Mouse (Mus musculus) hindbrain, embryonic 16.5 days (tissue): ENCODE measurements around the gene Dph2. TPM values are rescaled to one million over a fixed set of nuclear protein-coding genes. Genes with fewer than 3 reads are reported as not detected.

Experiments
- ATAC-seq: fragments of 200-750 bp; cut with Nextera tagmentation; 2 replicates; pipeline ENCODE4 v1.8.0; 2017; ENCODE audit warnings: moderate TSS enrichment, moderate library complexity
- H3K27ac ChIP-seq: fragments of 300-500 bp; sonication (generic); 2 replicates; pipeline ENCODE4 v1.5.1; 2014; ENCODE audit warnings: low read depth, mild to moderate bottlenecking, control low read depth, low read length, moderate library complexity
- H3K27me3 ChIP-seq: fragments of 300-500 bp; sonication (generic); replicated peaks from 2 replicates; pipeline ENCODE4 v1.6.1; 2014; ENCODE audit warnings: low read length; ENCODE audit not compliant: control insufficient read depth, insufficient read depth
- H3K36me3 ChIP-seq: fragments of 300-500 bp; sonication (generic); 2 replicates; pipeline ENCODE4 v1.6.1; 2014; ENCODE audit warnings: mild to moderate bottlenecking, low read length, moderate library complexity, mixed read lengths; ENCODE audit not compliant: control insufficient read depth, insufficient read depth
- H3K4me1 ChIP-seq: fragments of 300-500 bp; sonication (generic); 2 replicates; pipeline ENCODE4 v1.6.1; 2014; ENCODE audit warnings: low read depth, low read length; ENCODE audit not compliant: control insufficient read depth, insufficient read depth
- H3K4me2 ChIP-seq: fragments of 300-500 bp; sonication (generic); 2 replicates; pipeline ENCODE4 v1.6.1; 2014; ENCODE audit warnings: mild to moderate bottlenecking, low read length, control low read depth, moderate library complexity
- H3K4me3 ChIP-seq: fragments of 300-500 bp; sonication (generic); 2 replicates; pipeline ENCODE4 v1.5.1; 2014; ENCODE audit warnings: mild to moderate bottlenecking, low read length, control low read depth, moderate library complexity
- H3K9ac ChIP-seq: fragments of 300-500 bp; sonication (generic); 2 replicates; pipeline ENCODE4 v1.6.1; 2014; ENCODE audit warnings: low read depth, mild to moderate bottlenecking, control low read depth, low read length, moderate library complexity
- H3K9me3 ChIP-seq: fragments of 300-500 bp; sonication (generic); 2 replicates; pipeline ENCODE4 v1.6.1; 2014; ENCODE audit warnings: mild to moderate bottlenecking, low read length, moderate library complexity; ENCODE audit not compliant: control insufficient read depth
- WGBS: fragments of 180-500 bp; shearing (Covaris S2); extraction: QIAGEN DNeasy Blood & Tissue Kit; methylation state at CpG from one replicate; pipeline ENCODE4 v1.1.7; 2014; 5-methylcytosine and 5-hydroxymethylcytosine counted together
- polyA plus RNA-seq: library from polyadenylated mRNA; unstranded; fragments of >200 nt; fragmentation: Nextera tagmentation; extraction: Ambion mirVana; gene quantifications from 2 replicates; pipeline ENCODE4 v1.2.1, GENCODE M21; 2015

The Dph2 gene
- polyA plus RNA-seq, 1 experiment from 2014 or later, result 21.8 TPM

DNA sequence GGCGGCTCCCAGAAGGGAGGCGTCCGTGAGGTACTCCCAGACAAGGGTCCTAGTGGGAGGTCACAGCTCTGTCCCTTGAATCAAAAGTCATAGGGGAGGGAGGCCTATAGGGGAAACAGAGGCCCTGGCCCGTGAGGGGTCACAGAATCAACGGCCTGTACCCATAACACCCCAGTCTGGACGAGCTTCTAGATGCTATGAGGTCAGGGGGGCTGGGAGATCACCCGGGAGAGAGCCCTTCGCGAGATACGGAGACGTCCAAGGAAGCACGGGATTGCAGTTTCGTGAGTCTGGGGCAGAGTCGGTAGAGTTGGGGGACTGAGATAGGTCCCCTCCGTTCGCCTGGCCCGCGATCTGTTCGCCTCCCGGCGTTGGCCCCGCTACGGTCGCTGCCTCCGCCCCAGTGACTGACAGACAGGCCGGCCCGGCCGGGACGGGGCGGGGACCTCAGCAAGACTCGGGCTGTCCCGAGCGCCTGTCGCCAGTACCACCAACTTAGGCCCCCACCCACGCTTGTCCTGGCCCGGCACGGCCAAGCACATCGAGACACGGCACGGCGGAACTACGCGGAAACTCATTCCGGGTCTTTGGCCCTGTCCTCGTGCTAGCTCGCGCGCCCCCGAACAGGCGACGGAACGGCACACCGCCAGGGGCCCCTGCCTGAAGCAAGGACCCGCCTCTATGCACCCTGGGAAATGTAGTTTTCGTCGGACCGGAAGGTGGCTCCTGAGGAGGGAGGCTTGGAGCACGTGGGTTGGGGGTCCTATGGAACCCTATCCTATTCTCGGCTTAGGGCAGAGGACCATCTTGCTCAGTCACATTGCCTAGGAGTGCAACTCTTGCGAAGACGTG is 23.0 kb upstream of the Dph2 start, which contains the start of gene Ipo13:
TSS of gene Ipo13 (minus strand) at position 409 of the 852 bp plus-strand sequence.
- WGBS, result under 1% methylated on average over 58 of the region's 61 CpGs
- Histone ChIP-seq H3K9ac (peak within 1 kb of the TSS; percentile 80), H3K9me3 (no peaks in the 10 kb centered on the region), H3K4me2 (peak within 1 kb of the TSS; percentile 83), H3K27ac (peak within 1 kb of the TSS; percentile 91), H3K4me3 (peak within 1 kb of the TSS; percentile 59), H3K27me3 (no peaks in the 10 kb centered on the region), H3K36me3 (peaks cover 6% of the 10 kb centered on the region; the same call in 1 of the 2 replicates), H3K4me1 (peaks cover 39% of the 10 kb centered on the region)
- ATAC-seq, result peak; percentile 95

DNA sequence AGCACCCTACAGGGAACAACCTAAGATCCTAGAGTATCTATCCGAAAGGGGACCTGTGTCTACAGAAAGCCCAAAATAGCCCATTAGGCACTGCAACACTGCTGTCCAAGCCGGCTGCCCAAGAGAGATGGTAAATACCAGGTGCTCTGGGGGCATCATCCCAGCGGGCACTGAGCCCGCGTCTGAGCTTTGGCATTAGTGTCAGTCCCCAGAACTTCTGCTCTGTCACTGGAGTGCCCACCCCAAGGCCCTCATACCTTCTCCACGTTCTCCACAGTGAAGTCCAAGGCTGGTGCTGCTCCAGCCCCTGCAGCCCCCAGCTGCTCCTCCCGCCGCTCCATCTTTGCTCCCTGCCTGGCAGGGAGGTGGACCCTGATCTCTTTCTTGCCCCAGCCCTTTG is 22.2 kb upstream of the Dph2 start:
- Histone ChIP-seq H3K9me3 (no peaks in the 10 kb centered on the region), H3K27ac (no peak overlapping the region), H3K4me1 (peaks cover 47% of the 10 kb centered on the region), H3K36me3 (peaks cover 6% of the 10 kb centered on the region; the same call in 1 of the 2 replicates), H3K4me2 (peak overlapping the region; percentile 83), H3K9ac (peak overlapping the region; percentile 80), H3K27me3 (no peaks in the 10 kb centered on the region), H3K4me3 (peak overlapping the region; percentile 59)
- ATAC-seq, result peak; percentile 1; the same call in 1 of the 2 replicates
- 14% methylated on average over 8 of the region's 8 CpGs for WGBS

DNA sequence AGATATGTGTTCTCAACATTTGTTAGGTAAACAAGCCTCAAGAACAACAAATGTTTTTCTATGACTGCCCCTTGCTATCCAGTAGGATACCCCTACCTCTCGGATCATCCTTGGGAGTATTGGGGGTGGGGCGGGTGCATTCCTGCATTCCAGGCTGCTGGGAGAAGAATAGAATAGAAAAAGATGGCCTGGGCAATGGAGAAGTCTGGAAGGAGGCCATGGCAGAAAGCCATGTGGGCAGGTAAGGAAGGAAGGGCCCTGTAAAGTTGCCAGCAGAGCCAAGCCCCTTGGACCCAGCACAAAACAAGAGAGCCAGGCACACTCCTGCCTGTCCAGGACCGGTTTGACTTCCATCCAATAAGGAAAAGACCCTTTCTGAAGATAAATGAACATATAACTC is 21.6 kb upstream of the Dph2 start:
- Histone ChIP-seq H3K27ac (no peak overlapping the region), H3K36me3 (peaks cover 6% of the 10 kb centered on the region; the same call in 1 of the 2 replicates), H3K4me1 (peaks cover 53% of the 10 kb centered on the region), H3K9ac (peak overlapping the region; percentile 80), H3K27me3 (no peaks in the 10 kb centered on the region), H3K4me3 (peak overlapping the region; percentile 59), H3K4me2 (peak overlapping the region; percentile 83), H3K9me3 (no peaks in the 10 kb centered on the region)
- 32% methylated on average over 3 of the region's 3 CpGs for WGBS
- no peak for ATAC-seq

DNA sequence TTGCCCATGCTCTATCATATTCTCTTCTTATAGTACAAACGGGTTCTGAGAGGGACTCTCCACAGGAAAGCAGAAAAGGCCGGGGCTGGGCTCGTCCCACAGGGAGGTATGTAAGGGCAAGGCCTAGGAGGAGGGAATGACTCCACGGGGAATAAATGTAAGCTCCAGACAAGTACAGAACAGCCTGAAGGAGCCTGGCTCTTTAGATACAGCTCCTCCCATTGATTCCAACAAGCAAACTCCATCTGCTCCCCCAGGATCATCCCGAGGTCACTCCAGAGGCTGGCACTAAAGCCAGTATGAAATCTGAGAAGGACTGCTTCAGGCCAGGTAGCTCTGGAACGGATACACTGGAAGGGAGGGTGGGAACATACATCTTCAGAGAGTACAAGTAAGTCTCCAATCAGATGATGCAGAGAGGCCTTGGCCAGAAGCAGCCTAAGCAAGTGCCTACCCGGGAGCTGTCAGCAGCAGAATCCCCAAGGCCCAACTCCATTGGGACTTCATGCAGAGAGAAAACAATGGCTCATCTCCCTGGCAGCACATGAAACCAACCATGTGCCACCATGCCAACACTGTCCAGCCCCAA is 20.9 kb upstream of the Dph2 start:
- no peaks in the 10 kb centered on the region for H3K9me3 ChIP-seq
- ATAC-seq, result no peak
- peak overlapping the region; percentile 15; the same call in 1 of the 2 replicates for H3K9ac ChIP-seq
- H3K27me3 ChIP-seq, result no peaks in the 10 kb centered on the region
- peak overlapping the region; percentile 83 for H3K4me2 ChIP-seq
- peaks cover 6% of the 10 kb centered on the region; the same call in 1 of the 2 replicates for H3K36me3 ChIP-seq
- peaks cover 59% of the 10 kb centered on the region for H3K4me1 ChIP-seq
- H3K27ac ChIP-seq, result no peak overlapping the region
- H3K4me3 ChIP-seq, result peak overlapping the region; percentile 59
- WGBS, result 57% methylated on average over 7 of the region's 7 CpGs

DNA sequence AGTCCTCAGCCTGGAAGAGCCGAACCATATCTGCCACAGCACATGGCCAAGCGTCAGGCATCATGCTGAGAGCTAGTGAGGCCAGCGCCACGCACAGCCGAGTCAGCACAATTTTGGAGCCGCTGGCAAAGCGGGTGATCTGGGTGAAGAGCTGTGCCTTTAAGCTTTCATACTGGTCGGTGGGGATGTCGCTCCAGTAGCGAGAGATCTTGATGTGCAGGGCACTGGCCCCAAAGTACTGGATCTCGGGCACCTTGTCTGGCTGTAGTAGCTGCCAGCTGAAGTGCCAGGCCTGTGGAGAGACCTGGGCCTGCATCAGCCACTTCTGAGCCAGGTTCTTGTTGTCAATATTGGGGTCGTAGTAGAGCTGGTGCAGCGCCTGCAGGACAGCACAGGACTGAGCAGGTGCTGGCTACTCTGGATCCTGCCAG is 20.3 kb upstream of the Dph2 start:
- peak overlapping the region; percentile 15; the same call in 1 of the 2 replicates for H3K9ac ChIP-seq
- no peaks in the 10 kb centered on the region for H3K27me3 ChIP-seq
- no peaks in the 10 kb centered on the region for H3K9me3 ChIP-seq
- peaks cover 62% of the 10 kb centered on the region for H3K4me1 ChIP-seq
- H3K36me3 ChIP-seq, result peaks cover 6% of the 10 kb centered on the region; the same call in 1 of the 2 replicates
- H3K4me3 ChIP-seq, result no peak overlapping the region
- no peak overlapping the region for H3K27ac ChIP-seq
- peak overlapping the region; percentile 83; the same call in 1 of the 2 replicates for H3K4me2 ChIP-seq
- WGBS, result 84% methylated on average over 13 of the region's 13 CpGs
- ATAC-seq, result no peak

DNA sequence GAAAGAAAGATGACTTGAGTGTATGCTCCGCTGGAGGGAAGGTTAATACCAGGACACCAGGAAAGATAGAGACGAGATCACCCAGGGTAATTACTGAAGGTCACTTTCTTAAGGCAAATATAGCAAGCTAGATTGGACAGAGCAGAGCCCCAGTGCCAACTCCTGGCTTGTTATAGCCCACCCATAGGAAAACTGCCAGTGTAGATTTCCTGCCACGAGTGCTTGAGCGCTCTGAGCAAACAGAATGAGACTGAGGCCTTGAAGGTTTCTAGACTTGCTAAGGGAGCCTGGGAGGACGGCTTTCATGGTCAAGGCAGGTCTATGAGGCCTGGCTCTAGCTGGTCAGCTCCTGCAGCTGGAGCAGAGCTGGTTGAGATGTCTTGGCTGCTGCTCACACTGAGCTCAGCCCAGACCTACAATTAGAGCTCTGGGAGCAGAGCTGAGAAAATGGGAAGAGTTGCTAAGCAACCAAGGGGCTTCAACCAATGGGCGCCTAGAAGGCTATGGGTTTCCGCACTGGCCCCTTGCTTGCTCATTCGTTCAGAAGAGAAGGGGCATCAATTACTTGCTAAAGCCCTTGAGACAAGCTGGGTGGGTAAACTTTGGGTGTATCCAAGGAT is 17.1 kb upstream of the Dph2 start:
- 34% methylated on average over 8 of the region's 8 CpGs for WGBS
- H3K9me3 ChIP-seq, result no peaks in the 10 kb centered on the region
- H3K36me3 ChIP-seq, result peaks cover 15% of the 10 kb centered on the region
- H3K9ac ChIP-seq, result peak overlapping the region; percentile 2; the same call in 1 of the 2 replicates
- peak overlapping the region; percentile 35 for H3K4me2 ChIP-seq
- H3K27ac ChIP-seq, result peak overlapping the region; percentile 44
- H3K4me1 ChIP-seq, result peaks cover 53% of the 10 kb centered on the region
- peak; percentile 88 for ATAC-seq
- H3K27me3 ChIP-seq, result no peaks in the 10 kb centered on the region
- H3K4me3 ChIP-seq, result peak overlapping the region; percentile 12; the same call in 1 of the 2 replicates

DNA sequence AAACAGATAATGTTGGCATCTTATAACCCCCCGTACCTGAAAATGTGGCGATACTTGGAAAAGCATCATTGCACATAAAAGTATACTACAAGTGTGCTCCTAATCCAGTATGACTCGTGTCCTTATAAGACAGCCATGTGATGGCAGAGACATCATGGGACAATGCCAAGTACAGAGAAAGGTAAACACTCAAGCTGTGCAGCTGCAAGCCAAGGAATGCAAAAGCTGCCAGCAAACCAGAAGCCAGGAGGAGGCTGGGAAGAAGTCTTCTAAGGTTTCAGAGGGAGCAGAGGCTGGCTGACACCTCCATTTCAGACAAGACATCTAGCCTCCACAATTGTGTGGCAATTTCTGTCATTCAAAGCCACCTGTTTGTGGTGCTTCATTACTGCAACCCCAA is 14.4 kb upstream of the Dph2 start:
- H3K4me3 ChIP-seq, result no peak overlapping the region
- ATAC-seq, result no peak
- 88% methylated on average over 3 of the region's 3 CpGs for WGBS
- no peak overlapping the region for H3K4me2 ChIP-seq
- H3K27me3 ChIP-seq, result no peaks in the 10 kb centered on the region
- H3K27ac ChIP-seq, result no peak overlapping the region
- H3K4me1 ChIP-seq, result peaks cover 30% of the 10 kb centered on the region
- peaks cover 34% of the 10 kb centered on the region for H3K36me3 ChIP-seq
- H3K9me3 ChIP-seq, result no peaks in the 10 kb centered on the region
- no peak overlapping the region for H3K9ac ChIP-seq

DNA sequence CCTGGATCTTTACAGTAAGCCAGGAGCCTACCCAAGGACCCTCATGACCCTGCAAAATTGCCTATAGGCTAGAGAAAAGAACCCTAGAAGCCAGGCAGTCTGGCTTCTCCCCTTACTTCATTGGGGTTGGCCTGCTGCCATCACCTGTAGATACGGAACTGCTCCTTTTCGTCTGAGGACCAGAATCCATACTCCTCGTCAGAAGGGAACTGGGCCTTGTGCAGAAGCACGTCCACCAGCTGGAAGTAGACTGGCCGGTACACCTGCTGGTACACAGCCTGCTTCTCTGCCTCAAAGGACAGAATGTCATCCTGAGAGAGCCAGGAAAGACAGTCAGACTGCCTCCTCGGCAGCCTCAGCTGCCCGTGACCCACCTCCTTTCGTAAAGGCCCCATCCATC is 12.9 kb upstream of the Dph2 start:
- H3K4me1 ChIP-seq, result peaks cover 23% of the 10 kb centered on the region
- no peak for ATAC-seq
- peaks cover 48% of the 10 kb centered on the region for H3K36me3 ChIP-seq
- no peaks in the 10 kb centered on the region for H3K27me3 ChIP-seq
- H3K4me3 ChIP-seq, result no peak overlapping the region
- WGBS, result 87% methylated on average over 8 of the region's 8 CpGs
- H3K9me3 ChIP-seq, result no peaks in the 10 kb centered on the region
- no peak overlapping the region for H3K9ac ChIP-seq
- H3K4me2 ChIP-seq, result no peak overlapping the region
- H3K27ac ChIP-seq, result no peak overlapping the region

DNA sequence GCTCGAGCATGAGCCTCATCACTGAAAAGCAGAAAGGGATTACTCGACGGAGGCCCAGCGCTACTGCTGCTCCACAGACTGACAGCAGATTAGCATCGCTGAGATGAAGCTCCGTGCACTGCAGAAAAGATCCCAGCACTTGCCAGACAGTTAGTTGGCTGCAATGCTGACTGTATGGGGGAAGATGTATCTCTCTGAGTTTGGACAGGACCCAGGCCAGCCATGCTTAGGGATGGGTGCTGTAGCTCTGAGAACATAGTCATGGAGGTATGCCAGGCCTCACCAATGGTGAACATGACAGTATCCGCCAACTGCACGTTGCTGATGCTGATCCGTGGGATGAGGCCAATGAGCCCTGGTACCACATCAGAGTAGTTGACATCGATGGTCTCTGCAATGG is 12.3 kb upstream of the Dph2 start:
- Histone ChIP-seq H3K4me1 (peaks cover 16% of the 10 kb centered on the region), H3K9ac (no peak overlapping the region), H3K36me3 (peaks cover 48% of the 10 kb centered on the region), H3K4me2 (no peak overlapping the region), H3K4me3 (no peak overlapping the region), H3K27me3 (no peaks in the 10 kb centered on the region), H3K27ac (no peak overlapping the region), H3K9me3 (no peaks in the 10 kb centered on the region)
- WGBS, result 92% methylated on average over 10 of the region's 10 CpGs
- ATAC-seq, result no peak
